Mouse (Mus musculus): ENCODE data around the gene Pde6h.

- TF ChIP-seq CTCF (IDR thresholded peaks at IDR 0.05; ENCODE audit: low read depth) (no peak), EP300 (IDR thresholded peaks at IDR 0.05; ENCODE audit: low read depth) (no peak)
These were observed 19.7 kb upstream of the Pde6h start for GRCm38 (mm10) chr6:136903885-136904470.

All from heart, postnatal 0 days (tissue).